Mouse (Mus musculus) frontal cortex, postnatal 25 days (tissue): ENCODE data around the gene Nfyb.

Experiments used
- DNase-seq, 2 experiments: peaks; one replicate each; pipeline ENCODE4 v3.0.0; 2022; ENCODE audit warnings: low spot score in 2 of 2

Nfyb gene

DNA sequence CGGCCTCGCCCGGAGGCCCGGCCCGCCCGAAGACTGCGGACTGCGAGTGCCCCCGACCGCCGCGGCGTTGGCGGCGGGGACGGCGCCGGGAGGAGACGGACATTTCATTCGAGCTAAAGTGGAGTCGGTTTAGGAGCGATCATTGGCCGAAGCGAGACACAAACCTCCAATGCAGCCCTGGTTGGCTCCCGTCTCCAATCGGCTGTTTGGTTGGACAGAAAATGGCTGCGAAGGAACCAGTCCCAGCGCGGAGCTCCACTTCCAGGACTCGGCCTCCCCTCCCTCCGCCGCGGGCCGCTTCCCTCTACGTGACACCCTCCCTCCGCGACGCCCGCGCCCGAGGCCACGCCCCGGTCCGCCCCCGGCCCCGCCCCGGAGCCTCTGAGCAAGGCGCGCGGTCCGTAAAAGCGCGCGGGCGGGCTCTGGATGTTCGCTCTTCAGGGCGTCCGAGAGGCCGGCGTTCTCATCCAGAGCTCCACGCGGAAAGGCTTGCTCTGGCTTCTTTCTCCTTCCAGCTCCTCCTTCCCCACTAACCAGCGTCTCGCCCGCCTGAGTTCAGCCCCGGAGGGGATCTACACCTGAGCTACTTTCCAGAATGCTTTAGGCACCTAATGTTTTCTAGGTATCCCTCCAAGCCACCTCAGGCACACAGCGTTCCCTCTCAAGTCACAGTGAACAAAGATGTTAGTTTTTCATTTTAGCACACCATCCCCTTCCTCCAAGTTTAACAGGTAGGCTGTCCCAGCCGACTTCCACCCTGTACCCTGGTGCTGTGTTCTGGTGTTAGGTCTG is at the start of gene Nfyb:
Gene Nfyb, minus strand, starts transcription at position 305 of the 792 bp plus-strand sequence.
- DNase-seq: peak; percentile 87 to 94

DNA sequence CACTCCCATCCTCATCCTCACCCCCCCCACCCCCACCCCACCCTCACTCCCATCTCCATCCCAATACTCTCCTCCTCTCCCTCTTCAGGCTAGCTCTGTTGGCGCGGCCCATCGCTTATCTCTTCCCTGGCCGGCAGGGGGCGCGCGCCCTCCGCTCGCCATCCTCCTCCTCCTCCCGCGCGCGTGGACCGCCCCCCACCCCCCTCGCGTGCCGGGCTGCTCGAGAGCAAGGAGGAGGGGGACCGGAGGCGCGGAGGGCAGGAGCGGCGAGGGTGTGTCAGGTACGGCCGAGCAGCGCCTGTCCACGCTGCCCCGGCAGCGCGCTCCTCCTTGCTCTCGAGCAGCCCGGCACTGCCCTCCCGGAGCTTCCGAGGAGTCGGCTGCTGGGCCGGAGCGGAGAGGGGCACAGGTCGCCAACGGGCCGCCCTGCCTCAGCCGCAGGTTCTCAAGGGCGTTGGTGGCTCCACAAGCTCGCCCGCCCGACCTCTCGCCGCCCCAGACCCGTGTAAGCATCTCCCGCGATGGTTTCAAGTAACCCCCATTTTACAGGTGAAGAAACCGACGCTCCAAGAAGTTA is 48.0 kb upstream of the Nfyb start:
- DNase-seq: peak; percentile 49 to 53

DNA sequence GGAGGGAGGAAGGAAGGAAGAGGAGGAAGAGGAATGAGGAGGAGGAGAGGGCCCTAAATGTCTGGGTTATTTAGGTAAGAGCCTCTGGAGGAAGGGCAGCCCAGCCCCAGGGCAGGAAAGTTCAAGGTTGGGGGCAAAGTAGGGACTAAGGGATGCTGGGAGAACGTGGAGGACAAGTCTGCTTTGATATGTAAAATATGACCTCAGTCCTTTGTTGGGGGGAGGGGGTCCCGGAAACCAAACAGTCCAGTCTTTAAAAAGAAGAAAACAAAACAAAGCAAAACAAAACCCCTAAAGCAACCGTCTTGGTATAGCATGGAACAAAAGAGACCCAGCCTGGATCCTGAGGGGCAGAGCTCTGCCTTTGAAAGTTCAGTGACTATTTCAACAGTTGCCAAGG is 45.4 kb upstream of the Nfyb start:
- no peak for DNase-seq

DNA sequence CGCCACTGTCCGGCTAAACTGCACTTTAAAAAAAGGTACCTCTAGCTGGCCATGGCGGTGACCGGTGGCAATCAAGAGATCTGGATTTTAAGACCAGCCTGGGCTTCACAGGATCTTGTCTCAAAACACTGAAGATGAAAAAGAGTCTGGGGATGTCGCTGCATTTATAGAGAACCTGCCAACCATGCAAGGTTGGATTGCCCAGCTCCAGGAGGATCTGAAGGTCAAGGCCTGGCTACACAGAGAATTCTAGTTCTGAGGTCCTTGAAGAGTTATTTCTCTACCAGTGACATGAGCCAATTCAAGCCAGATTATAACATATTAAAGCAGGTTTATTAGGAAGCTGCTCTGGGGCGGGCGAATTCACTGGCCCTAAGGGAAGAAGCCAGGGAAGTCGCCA is 44.9 kb upstream of the Nfyb start:
- no peak for DNase-seq

DNA sequence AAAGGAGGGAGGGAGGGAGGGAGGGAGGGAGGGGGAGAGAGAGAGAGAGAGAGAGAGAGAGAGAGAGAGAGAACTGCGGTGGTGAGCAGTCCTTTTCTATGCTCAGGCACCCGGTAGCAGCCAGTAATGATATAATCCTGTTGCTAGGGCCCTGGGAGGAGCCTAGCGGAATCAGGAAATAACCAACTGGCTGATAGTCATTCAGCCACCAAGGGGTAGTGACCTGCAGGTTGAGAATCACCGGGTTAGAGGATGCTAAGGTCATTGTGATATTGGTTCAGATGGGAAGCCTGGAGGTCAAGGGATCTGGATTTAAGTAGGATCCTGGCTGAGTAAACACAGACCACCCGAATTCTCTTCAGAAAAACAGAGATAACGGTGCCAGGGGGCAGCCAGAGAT is 44.2 kb upstream of the Nfyb start:
- DNase-seq: no peak

DNA sequence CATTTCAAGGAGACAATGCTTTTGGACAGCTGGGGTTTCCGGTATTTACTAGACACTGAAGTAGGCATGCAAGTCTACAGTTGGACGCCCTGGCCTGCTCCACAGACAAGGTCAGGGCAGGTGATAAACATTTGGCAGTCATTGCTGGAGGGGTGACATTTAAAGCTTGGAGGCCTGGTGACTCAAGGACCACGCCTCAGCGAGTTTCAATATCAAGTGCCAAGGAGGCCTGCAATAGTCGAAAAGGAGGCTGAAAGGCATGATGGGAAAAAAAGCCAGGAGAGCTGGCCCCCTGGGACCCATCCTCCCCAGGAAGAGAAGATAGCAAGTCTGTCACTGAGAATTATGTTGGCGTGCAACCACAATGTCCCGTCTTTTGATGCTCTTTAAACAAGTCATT is 43.3 kb upstream of the Nfyb start:
- DNase-seq: no peak

DNA sequence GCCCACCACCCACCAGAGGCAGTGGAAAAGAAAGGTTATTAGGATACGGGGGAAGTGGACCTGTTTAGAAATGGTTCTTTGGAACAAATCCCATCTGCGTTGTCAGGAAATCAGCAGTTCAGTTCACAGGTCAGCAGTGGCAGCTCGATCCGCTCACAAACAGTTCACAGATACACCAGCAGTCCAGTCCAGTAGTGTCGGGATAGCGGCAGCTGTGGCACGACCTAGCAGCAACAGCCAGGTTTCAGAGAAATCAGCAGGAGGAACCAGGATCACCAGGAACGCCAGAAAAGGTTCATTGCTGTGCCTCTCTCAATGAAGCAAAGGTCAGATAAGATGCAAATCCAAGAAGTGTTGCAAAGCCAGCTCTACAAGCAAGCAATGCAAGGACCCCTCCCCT is 42.5 kb upstream of the Nfyb start:
- no peak for DNase-seq

DNA sequence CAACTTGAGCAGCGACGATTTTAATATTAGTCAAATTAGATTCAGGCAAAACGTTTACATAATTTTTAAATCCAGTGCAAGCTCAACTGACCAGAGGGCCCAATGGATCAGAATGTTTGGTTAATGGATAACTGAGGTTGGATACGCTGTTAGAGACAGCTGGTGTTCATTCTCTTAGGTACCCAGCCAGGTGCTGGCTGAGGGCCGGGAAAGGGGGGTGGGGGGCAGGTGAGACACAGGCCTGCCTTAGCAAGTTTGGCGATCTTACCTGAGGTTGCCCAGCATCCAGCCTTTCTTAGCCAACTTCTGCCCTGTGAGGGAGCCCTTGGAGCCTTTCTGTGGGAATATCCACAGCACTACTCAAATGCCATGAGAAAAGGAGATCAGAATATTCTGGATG is 41.2 kb upstream of the Nfyb start:
- no peak for DNase-seq

DNA sequence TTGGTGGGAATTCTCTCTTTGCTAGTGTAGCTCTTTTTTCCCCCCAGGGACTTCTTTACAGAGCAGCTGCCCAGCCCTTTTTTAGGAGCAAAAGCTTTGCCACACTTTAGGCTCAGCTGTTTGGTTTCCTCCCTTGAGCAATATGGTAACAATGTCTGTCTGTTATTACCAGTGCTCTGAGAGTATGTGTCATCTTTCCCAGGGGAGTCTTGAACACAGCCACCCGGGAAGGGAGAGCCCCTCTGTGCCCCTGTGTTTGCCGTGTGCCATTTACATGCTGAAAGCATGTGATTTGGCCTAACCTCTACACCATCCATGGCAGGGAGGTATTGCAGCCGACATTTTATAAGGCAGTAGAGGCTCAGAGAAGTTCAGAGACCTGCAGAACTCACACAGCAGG is 40.5 kb upstream of the Nfyb start:
- DNase-seq: no peak

DNA sequence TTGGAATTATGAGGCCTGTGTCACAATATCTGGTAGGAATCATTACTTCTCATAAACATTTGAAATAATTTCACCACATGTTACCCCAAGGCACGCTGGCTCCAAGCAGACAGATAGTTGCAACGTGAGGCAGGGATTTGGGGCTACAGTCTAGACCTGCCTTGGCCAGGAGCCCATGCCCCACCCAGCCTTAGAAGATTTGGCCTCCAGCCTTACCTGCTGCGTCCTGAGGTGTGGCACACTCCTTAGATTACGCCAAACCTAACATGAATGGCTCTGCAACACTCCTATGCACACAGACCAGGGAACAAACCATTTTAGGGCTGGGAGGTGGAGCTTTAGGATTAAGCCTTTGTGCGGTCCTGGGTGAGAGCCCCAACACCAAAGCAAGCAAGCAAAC is 36.1 kb upstream of the Nfyb start:
- no peak for DNase-seq

DNA sequence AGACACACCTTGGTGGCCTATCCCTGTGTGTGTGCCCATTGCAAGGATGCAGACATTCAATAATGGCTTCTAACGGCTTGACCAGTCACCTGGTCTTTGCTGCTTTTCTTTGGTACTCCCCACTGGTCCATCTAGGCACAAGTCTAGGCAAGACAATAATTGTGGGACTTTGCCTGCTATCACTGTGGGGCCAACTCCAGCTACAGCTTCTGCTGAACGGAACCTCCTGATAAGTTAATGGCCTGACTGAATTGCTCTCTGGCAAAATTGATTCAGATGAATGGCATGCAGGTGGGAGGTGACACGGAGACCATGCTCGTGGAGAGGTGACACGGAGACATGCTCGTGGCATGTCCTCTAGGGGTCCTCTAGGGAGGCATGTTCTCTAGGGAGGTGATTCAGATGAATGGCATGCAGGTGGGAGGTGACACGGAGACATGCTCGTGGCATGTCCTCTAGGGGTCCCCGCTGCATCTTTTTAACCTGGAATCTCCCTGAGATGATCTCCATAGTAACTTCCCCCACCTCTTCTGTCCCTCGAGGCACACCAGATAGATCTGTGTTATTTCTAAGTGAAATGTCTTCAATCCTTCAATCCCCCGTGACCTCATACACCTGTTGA is 34.5 kb upstream of the Nfyb start:
- DNase-seq: no peak

DNA sequence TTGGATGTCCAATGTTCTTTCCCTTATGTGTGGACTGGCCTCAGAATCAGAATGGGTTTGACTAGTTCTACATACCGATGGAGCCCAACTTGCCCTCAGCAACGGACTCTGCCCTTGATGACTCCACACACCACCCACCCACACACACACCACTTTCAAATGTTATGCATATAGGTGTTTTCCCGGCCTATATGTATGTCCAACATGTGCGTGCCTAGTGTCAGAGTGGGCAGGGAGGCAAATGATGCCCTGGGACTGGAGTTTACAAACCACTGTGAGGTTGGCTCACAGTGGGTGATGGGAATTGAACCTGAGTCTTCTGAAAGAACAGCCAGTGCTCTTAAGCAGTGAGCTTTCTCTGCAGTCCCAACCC is 33.2 kb upstream of the Nfyb start:
- no peak for DNase-seq

DNA sequence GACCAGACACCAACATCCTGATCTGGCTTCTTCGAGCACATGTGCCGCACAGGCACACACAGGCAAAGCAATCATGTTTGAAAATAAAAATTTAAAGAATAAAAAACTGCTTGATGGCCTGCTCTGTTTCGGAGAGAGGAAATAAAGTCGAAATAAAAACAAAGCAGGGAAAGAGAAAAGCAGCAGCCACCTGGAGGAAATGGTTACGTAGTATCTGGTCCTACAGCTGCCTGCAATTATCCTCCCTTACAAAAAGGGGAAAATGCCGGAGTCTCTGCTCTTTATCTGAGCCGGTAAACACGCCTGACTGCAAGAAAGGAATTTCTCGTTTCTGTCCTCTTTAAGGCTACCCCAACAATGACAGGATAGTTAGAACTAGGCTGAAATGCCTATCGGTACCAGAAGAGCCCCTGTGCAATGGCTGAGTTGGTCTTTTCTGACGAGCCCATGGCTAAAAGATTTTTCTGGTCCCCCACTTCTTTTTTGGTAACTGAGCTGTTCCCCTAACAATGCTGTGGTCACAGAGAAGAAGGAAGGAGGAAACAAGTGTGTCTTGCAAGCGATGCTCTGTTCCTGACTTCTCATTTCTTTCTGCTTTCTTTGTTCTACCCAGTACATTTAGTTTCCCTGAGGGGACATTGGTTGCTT is 32.7 kb upstream of the Nfyb start:
- no peak for DNase-seq

DNA sequence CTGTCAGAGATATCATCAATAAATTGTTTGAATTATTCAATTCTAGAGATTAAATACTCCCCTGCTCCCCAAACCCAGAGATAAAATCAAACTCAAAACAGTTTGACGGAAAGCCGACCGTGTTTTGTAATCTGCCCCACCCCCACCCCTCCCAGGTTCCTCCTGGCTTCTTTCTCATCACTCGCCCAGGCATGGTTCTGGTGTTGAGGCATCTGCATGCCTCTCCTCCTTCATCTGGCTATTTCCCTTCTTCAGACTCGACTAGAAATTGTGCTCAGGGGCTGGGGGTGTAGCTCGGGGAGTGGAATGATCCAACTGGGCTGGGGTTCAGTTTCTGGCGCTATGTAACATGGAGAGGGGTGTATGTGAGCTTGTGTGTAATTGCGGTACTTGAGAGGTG is 31.8 kb upstream of the Nfyb start:
- DNase-seq: no peak

DNA sequence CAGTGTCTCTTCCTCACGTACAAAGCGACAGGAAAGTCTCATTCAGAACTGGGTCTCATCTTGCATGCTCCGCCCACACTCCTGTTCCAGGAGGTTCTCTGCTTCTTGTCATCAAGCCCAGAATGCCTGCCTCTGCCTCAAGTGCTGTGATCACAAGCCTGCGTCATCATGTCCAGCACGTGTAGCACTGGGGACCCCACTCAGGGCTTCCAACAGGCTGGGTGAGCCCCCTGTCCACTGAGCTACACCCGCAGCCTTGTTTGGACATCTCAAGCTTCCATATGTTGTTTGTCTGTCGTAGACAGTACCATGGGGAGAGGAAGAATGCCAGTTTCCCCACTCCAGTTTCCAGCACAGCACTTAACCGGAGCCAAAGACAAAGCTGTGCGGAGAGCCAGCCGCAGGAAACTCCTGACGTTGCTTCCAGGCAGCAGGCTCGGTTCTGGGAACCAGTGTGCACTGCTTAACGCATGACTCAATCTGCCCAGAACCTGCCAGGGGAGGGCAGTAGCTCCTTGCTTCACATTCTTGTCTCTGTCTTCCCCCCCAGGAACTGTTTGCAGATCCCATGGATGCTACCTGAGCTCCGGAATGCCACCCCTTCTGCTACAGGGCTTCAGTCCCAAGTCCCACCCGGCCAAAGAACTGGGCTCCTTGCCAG is 31.3 kb upstream of the Nfyb start:
- DNase-seq: peak; percentile 33 to 39

DNA sequence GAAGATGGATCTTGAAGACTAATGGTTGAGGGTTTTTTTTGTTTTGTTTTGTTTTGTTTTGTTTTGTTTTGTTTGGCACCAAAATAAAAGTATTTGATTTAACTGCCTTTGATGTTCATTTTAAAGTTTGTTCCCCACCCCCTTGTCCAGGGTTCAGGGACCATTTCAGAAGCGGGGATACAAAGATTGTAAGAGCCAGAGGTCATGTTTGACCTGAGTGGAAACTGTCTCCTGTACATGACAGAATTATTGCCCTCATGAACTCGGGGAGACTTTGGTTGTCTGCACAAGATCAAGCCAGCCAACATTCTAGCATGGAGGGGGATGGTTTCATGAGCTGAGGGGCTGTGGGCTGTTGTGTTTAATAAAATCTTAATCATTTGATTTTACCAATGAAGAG is 28.4 kb upstream of the Nfyb start:
- no peak for DNase-seq

DNA sequence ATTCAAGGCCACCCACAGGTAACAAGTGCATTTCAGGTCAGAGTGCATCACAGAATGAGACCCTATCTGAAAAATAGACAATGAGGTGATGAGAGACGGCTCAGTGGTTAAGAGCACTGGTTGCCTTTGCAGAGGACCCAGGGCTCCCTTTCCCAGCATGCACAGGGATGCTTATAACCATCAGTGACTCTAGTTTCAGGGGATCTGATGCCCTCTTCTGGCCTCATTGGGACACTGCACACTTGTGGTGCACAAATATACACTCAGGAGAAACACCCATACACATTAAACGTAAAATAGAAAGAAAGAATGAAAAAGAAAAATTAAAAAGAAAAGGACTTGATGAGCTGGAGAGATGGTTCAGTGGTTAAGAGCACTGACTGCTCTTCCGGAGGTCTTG is 27.8 kb upstream of the Nfyb start:
- no peak for DNase-seq

DNA sequence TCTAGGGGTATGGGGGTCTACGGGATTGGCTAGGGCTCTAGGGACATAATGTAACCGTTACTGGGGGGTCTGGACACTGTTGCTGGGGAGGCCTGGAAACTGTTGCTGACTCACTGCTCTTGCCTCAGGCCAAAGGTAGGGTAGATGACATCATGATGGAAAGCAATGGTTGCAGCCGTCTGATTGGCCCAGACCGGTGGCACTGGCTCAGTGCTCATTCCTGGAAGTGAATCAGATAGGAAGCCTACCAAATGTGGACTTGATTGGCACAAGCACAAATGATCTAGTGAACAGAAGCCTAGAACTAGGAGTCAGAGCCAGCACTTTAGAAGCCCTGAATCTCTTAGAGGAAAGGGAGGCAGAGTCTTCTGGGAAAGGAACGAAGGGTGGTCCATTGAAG is 26.6 kb upstream of the Nfyb start:
- no peak for DNase-seq

DNA sequence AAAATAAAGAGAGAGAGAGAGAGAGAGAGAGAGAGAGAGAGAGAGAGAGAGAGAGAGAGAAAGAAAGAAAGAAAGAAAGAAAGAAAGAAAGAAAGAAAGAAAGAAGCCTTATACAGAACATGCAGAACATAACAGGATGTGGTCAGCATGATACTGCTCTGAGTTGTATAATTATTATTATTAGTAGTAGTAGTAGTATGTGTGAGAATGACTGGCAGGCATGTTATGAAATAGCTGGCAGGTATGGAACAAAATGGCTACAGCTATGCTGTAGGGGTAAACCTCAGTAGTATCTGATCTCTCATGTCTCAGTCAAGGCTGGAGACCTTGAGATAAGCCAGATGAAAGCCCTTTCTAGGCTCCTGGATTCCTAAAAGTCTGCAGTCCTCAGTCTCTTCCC is 25.2 kb upstream of the Nfyb start:
- DNase-seq: no peak

DNA sequence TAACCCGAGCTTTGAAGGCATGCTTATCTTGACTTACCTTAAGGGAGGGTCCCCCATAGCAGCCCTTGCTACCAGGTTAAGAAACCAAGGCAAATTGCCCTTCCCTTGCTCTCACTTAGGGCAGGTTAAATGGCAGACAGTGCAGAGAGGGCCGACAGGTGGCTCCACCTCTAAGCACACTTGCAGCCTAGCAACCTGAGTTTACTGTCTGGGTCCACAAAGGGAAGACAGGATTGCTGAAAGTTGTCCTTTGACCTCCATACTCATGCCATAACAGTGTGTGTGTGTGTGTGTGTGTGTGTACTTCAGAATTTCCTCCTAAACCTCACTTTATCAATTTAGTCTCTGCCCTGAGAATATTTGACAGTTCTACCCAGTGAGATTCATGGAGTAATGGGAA is 18.5 kb upstream of the Nfyb start:
- no peak for DNase-seq

DNA sequence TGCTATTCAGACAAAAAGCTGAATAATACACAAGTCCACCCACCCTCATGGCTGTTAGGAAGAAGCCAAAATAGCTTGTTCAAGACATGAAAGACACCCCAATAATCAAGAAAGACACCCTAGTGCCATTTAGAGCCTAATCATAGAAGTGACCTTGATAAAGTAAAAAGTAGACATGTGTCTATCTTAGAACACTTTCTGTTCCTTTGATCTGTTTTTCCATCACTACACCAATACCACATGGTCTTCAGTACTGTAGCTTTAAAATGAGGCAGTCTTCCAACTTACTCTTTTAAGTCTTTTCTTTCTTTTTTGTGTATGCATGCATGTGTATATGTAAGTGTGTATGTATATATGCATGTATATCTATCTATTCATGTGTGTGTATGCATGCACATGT is 16.9 kb upstream of the Nfyb start:
- DNase-seq: no peak

DNA sequence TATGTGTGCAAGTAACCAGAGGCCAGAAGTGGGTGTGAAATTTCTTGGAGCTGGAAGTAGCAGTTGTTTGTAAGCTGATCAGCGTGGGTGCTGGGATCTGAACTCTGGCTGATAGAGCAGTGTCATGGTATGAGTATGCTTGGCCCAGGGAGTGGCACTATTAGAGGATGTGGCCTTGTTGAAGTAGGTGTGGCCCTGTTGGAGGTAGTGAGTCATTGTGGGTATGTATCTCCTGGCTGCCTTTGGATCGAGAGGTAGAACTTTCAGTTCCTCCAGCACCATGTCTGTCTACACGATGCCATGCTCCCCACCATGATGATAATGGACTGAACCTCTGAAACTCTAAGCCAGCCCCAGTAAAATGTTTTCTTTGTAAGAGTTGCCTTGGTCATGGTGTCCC is 16.4 kb upstream of the Nfyb start:
- no peak for DNase-seq
